Comparison of ENCODE assay signal across 8 mouse cellular contexts in genomic region chr5:140829911-140830294, GRCm38 (mm10). TPM values are rescaled to one million over a fixed set of nuclear protein-coding genes. Genes with fewer than 3 reads are reported as not detected.
A peak's percentile ranks its signal among the peaks of the same experiment; 100 is the strongest.
DNase-seq lines count a peak whose midpoint lies in the region; ATAC-seq and TF ChIP-seq lines count a peak whose summit lies in the region.

No protein-coding gene starts in this region.

- H3K36me3 ChIP-seq in kidney, embryonic 14.5 days (ENCODE audit: control insufficient read depth, insufficient read depth, low read length) = no peaks in the 10 kb centered on the region
- H3K36me3 ChIP-seq in lung, embryonic 14.5 days (ENCODE audit: insufficient read depth) = no peaks in the 10 kb centered on the region

- H3K27ac ChIP-seq in kidney, embryonic 14.5 days (ENCODE audit: low read depth, low read length) = no peak overlapping the region; the same call in 1 of the 2 replicates
- peak overlapping the region; percentile 81 for H3K27ac ChIP-seq in lung, embryonic 14.5 days (ENCODE audit: low read depth)

- no peak; the same call in 1 of the 2 replicates for ATAC-seq in kidney, embryonic 14.5 days (ENCODE audit: low FRiP score, low TSS enrichment)
- ATAC-seq in lung, embryonic 14.5 days (ENCODE audit: insufficient read depth) = no peak
- no peak for ATAC-seq in inflammation-experienced regulatory T-cells, adult 6 months

- H3K4me3 ChIP-seq in kidney, embryonic 14.5 days (ENCODE audit: low read length) = peak overlapping the region; percentile 89
- H3K4me3 ChIP-seq in lung, embryonic 14.5 days (ENCODE audit: low read depth, low read length) = peak overlapping the region; percentile 87

- peaks cover 29% of the 10 kb centered on the region for H3K4me1 ChIP-seq in kidney, embryonic 14.5 days (ENCODE audit: control insufficient read depth, insufficient read depth, low read length)
- H3K4me1 ChIP-seq in lung, embryonic 14.5 days (ENCODE audit: insufficient read depth) = peaks cover 13% of the 10 kb centered on the region

- no peaks in the 10 kb centered on the region for H3K27me3 ChIP-seq in kidney, embryonic 14.5 days (ENCODE audit: control insufficient read depth, insufficient read depth, low read length)
- no peaks in the 10 kb centered on the region for H3K27me3 ChIP-seq in lung, embryonic 14.5 days (ENCODE audit: insufficient read depth, low read length)

- no peak for TF ChIP-seq CTCF in lung, embryonic 14.5 days (IDR thresholded peaks at IDR 0.05; ENCODE audit: low read depth)

- peak; percentile 97 for DNase-seq in heart, adult 11 months
- DNase-seq in heart, adult 8-10 months (ENCODE audit: low spot score) = no peak
- DNase-seq in cerebellum, adult 11-12 months = peak; percentile 72
- peak; percentile 34 for DNase-seq in gastrocnemius, postnatal 25 days
- DNase-seq in lung, embryonic 14.5 days = peak; percentile 66
- peak; percentile 52 for DNase-seq in right cerebral cortex, postnatal 14 days

- no peaks in the 10 kb centered on the region for H3K9me3 ChIP-seq in kidney, embryonic 14.5 days (ENCODE audit: control insufficient read depth, low read length)
- no peaks in the 10 kb centered on the region for H3K9me3 ChIP-seq in lung, embryonic 14.5 days (ENCODE audit: low read depth, low read length)

- H3K4me2 ChIP-seq in kidney, embryonic 14.5 days (replicated peaks; ENCODE audit: low read depth, low read length) = peak overlapping the region; percentile 90
- peak overlapping the region; percentile 93 for H3K4me2 ChIP-seq in lung, embryonic 14.5 days

- H3K9ac ChIP-seq in kidney, embryonic 14.5 days (ENCODE audit: low read depth, low read length) = peak overlapping the region; percentile 87
- peak overlapping the region; percentile 83 for H3K9ac ChIP-seq in lung, embryonic 14.5 days

- under 1% methylated on average over 54 of the region's 58 CpGs for WGBS in kidney, embryonic 14.5 days
- WGBS in lung, embryonic 14.5 days = under 1% methylated on average over 44 of the region's 58 CpGs

RNA-seq across cellular contexts. Expression of gene Gna12, which starts 0.3 kb away (rescaled TPM):
- total RNA-seq in heart, adult 8-10 months (2022) = 100 to 1,000 TPM; 124 to 170 (median 134) TPM
- total RNA-seq in gastrocnemius, postnatal 25 days (2021) = 10 to 100 TPM; 26.2 to 27.7 TPM
- polyA plus RNA-seq in kidney, embryonic 14.5 days (2014; fragmentation: Nextera tagmentation; extraction: Ambion mirVana) = 20.4 and 22.1 TPM in 2 replicates
- polyA plus RNA-seq in lung, embryonic 14.5 days (2014; fragmentation: Nextera tagmentation; extraction: Ambion mirVana) = 63.0 and 77.1 TPM in 2 replicates
- polyA plus RNA-seq in inflammation-experienced regulatory T-cells, adult 6 months (2017; shearing (Covaris generic)) = 1 to 10 TPM; 2.1 to 6.0 (median 5.9) TPM
